Mouse (Mus musculus) bone marrow, adult 2 months (tissue): ENCODE data around the gene Tspan9.

Experiments used
- CTCF ChIP-seq: fragments of 200-500 bp; IDR thresholded peaks from 2 replicates; pipeline ENCODE4 v1.5.1; 2011; ENCODE audit warnings: low read length, control low read depth; ENCODE audit not compliant: control insufficient read depth, insufficient read depth
- POLR2A ChIP-seq: fragments of 200-500 bp; IDR thresholded peaks from 2 replicates; pipeline ENCODE4 v1.6.1; 2011; ENCODE audit warnings: low read depth, mild to moderate bottlenecking, control low read depth, low read length, borderline replicate concordance; ENCODE audit not compliant: control insufficient read depth

DNA sequence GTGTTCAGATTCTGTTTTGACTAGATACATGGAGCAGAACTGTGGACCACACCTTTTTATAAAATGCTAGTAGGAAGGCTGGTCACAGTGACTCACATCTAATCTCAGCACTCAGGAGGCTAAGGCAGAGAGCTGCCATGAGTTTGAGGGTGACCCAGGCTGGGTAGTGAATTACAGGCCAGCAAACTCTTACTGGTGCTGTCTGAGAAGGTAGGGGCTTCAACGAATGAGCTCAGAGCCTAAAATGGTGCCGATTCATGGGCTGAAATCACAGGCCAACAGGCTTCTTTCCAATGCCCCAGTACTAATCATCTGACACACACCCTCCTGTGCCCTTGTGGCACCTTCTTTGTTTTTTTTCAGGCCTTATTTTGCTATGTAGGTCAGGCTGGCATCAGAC lies 35.3 kb upstream of the Tspan9 start:
- TF ChIP-seq CTCF (no peak), POLR2A (no peak)
